Mouse (Mus musculus): ENCODE data around the gene Cdh10. TPM values are rescaled to one million over a fixed set of nuclear protein-coding genes. Genes with fewer than 3 reads are reported as not detected.

Gene Cdh10
- polyA plus RNA-seq, 1 experiment from 2014 or later: 31.2 TPM

DNA sequence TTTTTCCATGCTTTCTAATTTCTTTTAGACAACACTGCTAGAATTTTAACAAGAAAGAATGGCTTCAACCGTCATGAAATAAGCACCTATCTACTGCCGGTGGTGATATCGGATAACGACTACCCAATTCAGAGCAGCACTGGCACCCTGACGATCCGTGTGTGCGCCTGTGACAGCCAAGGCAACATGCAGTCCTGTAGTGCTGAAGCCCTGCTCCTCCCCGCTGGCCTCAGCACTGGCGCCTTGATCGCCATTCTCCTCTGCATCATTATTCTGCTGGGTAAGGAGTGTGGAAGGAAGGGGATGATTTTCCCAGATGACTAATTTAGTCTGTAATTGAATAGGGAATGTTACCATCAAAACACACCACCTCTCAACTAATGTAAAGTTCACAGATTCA is 192.1 kb downstream of the Cdh10 start:
- H3K4me1 ChIP-seq (ENCODE audit: control insufficient read depth, insufficient read depth, low read depth, low read length): no peaks in the 10 kb centered on the region
- no peak for ATAC-seq

DNA sequence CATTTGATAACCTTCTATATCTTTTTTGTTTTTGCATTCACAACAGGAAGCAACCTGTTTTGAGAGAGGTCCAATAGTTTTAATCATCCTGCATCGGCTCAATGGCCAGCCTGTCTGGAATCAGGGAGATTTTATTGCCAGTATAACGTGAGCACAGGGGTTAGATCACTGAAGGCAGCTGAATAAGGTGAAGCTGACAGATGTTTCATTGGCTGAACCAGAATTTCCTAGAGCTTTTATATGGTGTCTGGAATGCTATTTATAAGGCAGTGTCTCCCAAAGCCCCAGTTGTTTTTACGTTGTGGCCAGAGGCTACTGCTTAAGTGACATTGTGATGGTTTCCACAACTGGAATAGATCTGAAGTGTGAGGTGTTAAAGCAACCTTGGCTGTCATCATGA is 214.2 kb downstream of the Cdh10 start:
- no peaks in the 10 kb centered on the region for H3K4me1 ChIP-seq (ENCODE audit: control insufficient read depth, insufficient read depth, low read depth, low read length)
- no peaks in the 10 kb centered on the region for H3K27me3 ChIP-seq (replicated peaks; ENCODE audit: control insufficient read depth, insufficient read depth, low read length)
- H3K4me2 ChIP-seq (ENCODE audit: low read length): no peak overlapping the region
- no peak overlapping the region for H3K9ac ChIP-seq (ENCODE audit: low read depth, low read length)
- no peak overlapping the region for H3K27ac ChIP-seq (ENCODE audit: low read depth, low read length)
- H3K36me3 ChIP-seq (ENCODE audit: control insufficient read depth, insufficient read depth, low read length): no peaks in the 10 kb centered on the region
- H3K9me3 ChIP-seq (ENCODE audit: control insufficient read depth, low read length): no peaks in the 10 kb centered on the region
- ATAC-seq: no peak
- 70% methylated on average over 3 of the region's 3 CpGs for WGBS
- no peak overlapping the region for H3K4me3 ChIP-seq (ENCODE audit: low read length)

More for the DNA sequence above, 192.1 kb downstream of the Cdh10 start:
- Histone ChIP-seq H3K9ac (ENCODE audit: low read depth, low read length) (no peak overlapping the region), H3K27me3 (replicated peaks; ENCODE audit: control insufficient read depth, insufficient read depth, low read length) (no peaks in the 10 kb centered on the region), H3K4me2 (ENCODE audit: low read length) (no peak overlapping the region), H3K9me3 (ENCODE audit: control insufficient read depth, low read length) (no peaks in the 10 kb centered on the region), H3K4me3 (ENCODE audit: low read length) (no peak overlapping the region), H3K27ac (ENCODE audit: low read depth, low read length) (no peak overlapping the region), H3K36me3 (ENCODE audit: control insufficient read depth, insufficient read depth, low read length) (peaks cover 7% of the 10 kb centered on the region; the same call in 1 of the 2 replicates)
- 79% methylated on average over 10 of the region's 10 CpGs for WGBS

DNA sequence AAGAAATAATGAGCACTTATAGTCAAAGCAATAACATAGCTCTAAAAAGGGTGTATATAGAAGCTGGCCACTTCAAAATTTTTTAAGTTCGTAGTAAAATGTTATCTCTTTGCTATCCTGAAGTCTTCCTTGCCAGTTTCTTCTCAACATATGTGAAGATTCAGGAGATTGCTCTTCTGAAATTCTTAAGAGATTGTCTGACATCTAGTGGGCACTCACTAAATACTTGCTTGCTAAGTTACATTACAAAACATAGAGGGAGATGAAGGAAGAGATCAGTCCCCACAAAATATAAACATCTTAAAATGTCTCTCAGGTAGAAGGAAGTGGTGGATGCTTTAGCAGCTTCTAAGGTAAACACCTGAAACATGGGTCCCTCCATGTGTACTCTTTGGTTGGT is 221.3 kb downstream of the Cdh10 start:
- ATAC-seq: no peak
- Histone ChIP-seq H3K4me1 (ENCODE audit: control insufficient read depth, insufficient read depth, low read depth, low read length) (no peaks in the 10 kb centered on the region), H3K9ac (ENCODE audit: low read depth, low read length) (no peak overlapping the region), H3K36me3 (ENCODE audit: control insufficient read depth, insufficient read depth, low read length) (no peaks in the 10 kb centered on the region), H3K4me3 (ENCODE audit: low read length) (no peak overlapping the region), H3K4me2 (ENCODE audit: low read length) (no peak overlapping the region), H3K9me3 (ENCODE audit: control insufficient read depth, low read length) (no peaks in the 10 kb centered on the region), H3K27me3 (replicated peaks; ENCODE audit: control insufficient read depth, insufficient read depth, low read length) (no peaks in the 10 kb centered on the region), H3K27ac (ENCODE audit: low read depth, low read length) (no peak overlapping the region)
- WGBS: 76% methylated on average over 1 of the region's 1 CpGs

Data from hindbrain, embryonic 16.5 days (tissue).